Mouse (Mus musculus) limb, embryonic 12.5 days (tissue): ENCODE results near the gene Sec14l3. TPM values are rescaled to one million over a fixed set of nuclear protein-coding genes. Genes with fewer than 3 reads are reported as not detected.

Experiments
- ATAC-seq: fragments of 200-750 bp; cut with Nextera tagmentation; 2 replicates; pipeline ENCODE4 v1.8.0; 2017; ENCODE audit warnings: low read depth, moderate TSS enrichment; ENCODE audit not compliant: insufficient number of reproducible peaks, insufficient read depth, low FRiP score, low TSS enrichment
- H3K27ac ChIP-seq: fragments of 300-500 bp; sonication (generic); 2 replicates; pipeline ENCODE4 v1.5.1; 2016; ENCODE audit warnings: mild to moderate bottlenecking, moderate library complexity
- H3K27me3 ChIP-seq: fragments of 300-500 bp; sonication (generic); 2 replicates; pipeline ENCODE4 v1.6.1; 2016; ENCODE audit warnings: mild to moderate bottlenecking, moderate library complexity
- H3K36me3 ChIP-seq: fragments of 300-500 bp; sonication (generic); 2 replicates; pipeline ENCODE4 v1.6.1; 2016; ENCODE audit warnings: mild to moderate bottlenecking, moderate library complexity
- H3K4me1 ChIP-seq: fragments of 300-500 bp; sonication (generic); replicated peaks from 2 replicates; pipeline ENCODE4 v1.6.1; 2016
- H3K4me2 ChIP-seq: fragments of 300-500 bp; sonication (generic); 2 replicates; pipeline ENCODE4 v1.6.1; 2016; ENCODE audit warnings: mild to moderate bottlenecking, moderate library complexity
- H3K4me3 ChIP-seq: fragments of 300-500 bp; sonication (generic); replicated peaks from 2 replicates; pipeline ENCODE4 v1.5.1; 2016; ENCODE audit warnings: mild to moderate bottlenecking
- H3K9ac ChIP-seq: fragments of 300-500 bp; sonication (generic); replicated peaks from 2 replicates; pipeline ENCODE4 v1.6.1; 2016; ENCODE audit warnings: mild to moderate bottlenecking, moderate library complexity
- H3K9me3 ChIP-seq: fragments of 300-500 bp; sonication (generic); 2 replicates; pipeline ENCODE4 v1.6.1; 2016; ENCODE audit warnings: mild to moderate bottlenecking, moderate library complexity
- WGBS: fragments of 180-500 bp; shearing (Covaris S2); methylation state at CpG from one replicate; pipeline ENCODE4 v1.1.7; 2016; 5-methylcytosine and 5-hydroxymethylcytosine counted together
- polyA plus RNA-seq: library from polyadenylated mRNA; unstranded; fragments of >200 nt; fragmentation: Nextera tagmentation; extraction: Ambion mirVana; gene quantifications from 2 replicates; pipeline ENCODE4 v1.2.1, GENCODE M21; 2016

Sec14l3 gene
- polyA plus RNA-seq, 1 experiment from 2014 or later, result not detected

- no peaks in the 10 kb centered on the region for H3K36me3 ChIP-seq
- H3K4me2 ChIP-seq, result no peak overlapping the region
- H3K27me3 ChIP-seq, result peaks cover 23% of the 10 kb centered on the region
- no peak overlapping the region for H3K4me3 ChIP-seq
- H3K4me1 ChIP-seq, result peaks cover 4% of the 10 kb centered on the region; the same call in 1 of the 2 replicates
- no peak for ATAC-seq
- H3K27ac ChIP-seq, result no peak overlapping the region
- H3K9ac ChIP-seq, result no peak overlapping the region
- no peaks in the 10 kb centered on the region for H3K9me3 ChIP-seq
- WGBS, result 61% methylated on average over 18 of the region's 18 CpGs
Measured at GRCm38 (mm10) chr11:4035116-4035892, 29.3 kb upstream of the Sec14l3 start.

GRCm38 (mm10) chr11:4035916-4036315 is 28.7 kb upstream of the Sec14l3 start:
- H3K4me1 ChIP-seq, result peaks cover 4% of the 10 kb centered on the region; the same call in 1 of the 2 replicates
- no peak overlapping the region for H3K4me2 ChIP-seq
- no peak overlapping the region for H3K9ac ChIP-seq
- no peaks in the 10 kb centered on the region for H3K9me3 ChIP-seq
- H3K4me3 ChIP-seq, result no peak overlapping the region
- H3K27ac ChIP-seq, result no peak overlapping the region
- H3K36me3 ChIP-seq, result no peaks in the 10 kb centered on the region
- no peak for ATAC-seq
- 84% methylated on average over 6 of the region's 6 CpGs for WGBS
- H3K27me3 ChIP-seq, result peaks cover 21% of the 10 kb centered on the region

- no peak overlapping the region for H3K4me3 ChIP-seq
- WGBS, result 72% methylated on average over 9 of the region's 9 CpGs
- ATAC-seq, result no peak
- peaks cover 15% of the 10 kb centered on the region for H3K27me3 ChIP-seq
- H3K9ac ChIP-seq, result no peak overlapping the region
- H3K4me1 ChIP-seq, result peaks cover 4% of the 10 kb centered on the region; the same call in 1 of the 2 replicates
- no peaks in the 10 kb centered on the region for H3K9me3 ChIP-seq
- H3K27ac ChIP-seq, result no peak overlapping the region
- H3K4me2 ChIP-seq, result no peak overlapping the region
- H3K36me3 ChIP-seq, result no peaks in the 10 kb centered on the region
Measured at GRCm38 (mm10) chr11:4036365-4037084, 28.1 kb upstream of the Sec14l3 start.

- no peak overlapping the region for H3K4me3 ChIP-seq
- WGBS, result 92% methylated on average over 4 of the region's 4 CpGs
- no peaks in the 10 kb centered on the region for H3K9me3 ChIP-seq
- ATAC-seq, result no peak
- 0 out of 2 replicates have a peak, but pooled peaks cover 4% of the 10 kb centered on the region for H3K4me1 ChIP-seq
- H3K9ac ChIP-seq, result no peak overlapping the region
- H3K4me2 ChIP-seq, result no peak overlapping the region
- H3K36me3 ChIP-seq, result no peaks in the 10 kb centered on the region
- no peaks in the 10 kb centered on the region for H3K27me3 ChIP-seq
- H3K27ac ChIP-seq, result no peak overlapping the region
Measured at GRCm38 (mm10) chr11:4039951-4040350, 24.7 kb upstream of the Sec14l3 start.

- 83% methylated on average over 6 of the region's 6 CpGs for WGBS
- H3K36me3 ChIP-seq, result no peaks in the 10 kb centered on the region
- no peak for ATAC-seq
- no peak overlapping the region for H3K4me3 ChIP-seq
- H3K4me1 ChIP-seq, result 0 out of 2 replicates have a peak, but pooled peaks cover 4% of the 10 kb centered on the region
- H3K9me3 ChIP-seq, result no peaks in the 10 kb centered on the region
- no peaks in the 10 kb centered on the region for H3K27me3 ChIP-seq
- H3K27ac ChIP-seq, result no peak overlapping the region
- H3K9ac ChIP-seq, result no peak overlapping the region
- no peak overlapping the region for H3K4me2 ChIP-seq
Measured at GRCm38 (mm10) chr11:4041123-4041625, 23.5 kb upstream of the Sec14l3 start.

- H3K4me3 ChIP-seq, result no peak overlapping the region
- H3K9ac ChIP-seq, result no peak overlapping the region
- H3K27me3 ChIP-seq, result no peaks in the 10 kb centered on the region; the same call in 1 of the 2 replicates
- 86% methylated on average over 7 of the region's 7 CpGs for WGBS
- H3K4me2 ChIP-seq, result no peak overlapping the region
- H3K4me1 ChIP-seq, result no peaks in the 10 kb centered on the region
- H3K9me3 ChIP-seq, result no peaks in the 10 kb centered on the region
- no peak for ATAC-seq
- no peaks in the 10 kb centered on the region for H3K36me3 ChIP-seq
- no peak overlapping the region for H3K27ac ChIP-seq
Measured at GRCm38 (mm10) chr11:4043081-4043480, 21.6 kb upstream of the Sec14l3 start.

- H3K4me3 ChIP-seq, result no peak overlapping the region
- no peak for ATAC-seq
- H3K9me3 ChIP-seq, result no peaks in the 10 kb centered on the region
- 79% methylated on average over 5 of the region's 5 CpGs for WGBS
- H3K27ac ChIP-seq, result no peak overlapping the region
- H3K36me3 ChIP-seq, result no peaks in the 10 kb centered on the region
- no peak overlapping the region for H3K9ac ChIP-seq
- H3K4me1 ChIP-seq, result no peaks in the 10 kb centered on the region
- H3K27me3 ChIP-seq, result no peaks in the 10 kb centered on the region; the same call in 1 of the 2 replicates
- no peak overlapping the region for H3K4me2 ChIP-seq
Measured at GRCm38 (mm10) chr11:4046526-4046925, 18.1 kb upstream of the Sec14l3 start.

GRCm38 (mm10) chr11:4047766-4048165 is 16.9 kb upstream of the Sec14l3 start:
- no peaks in the 10 kb centered on the region; the same call in 1 of the 2 replicates for H3K27me3 ChIP-seq
- no peak overlapping the region for H3K9ac ChIP-seq
- no peak overlapping the region for H3K4me3 ChIP-seq
- no peaks in the 10 kb centered on the region for H3K4me1 ChIP-seq
- WGBS, result 92% methylated on average over 2 of the region's 2 CpGs
- ATAC-seq, result no peak
- H3K4me2 ChIP-seq, result no peak overlapping the region
- no peaks in the 10 kb centered on the region for H3K36me3 ChIP-seq
- H3K9me3 ChIP-seq, result no peaks in the 10 kb centered on the region
- H3K27ac ChIP-seq, result no peak overlapping the region

GRCm38 (mm10) chr11:4048438-4048837 is 16.2 kb upstream of the Sec14l3 start:
- 89% methylated on average over 6 of the region's 6 CpGs for WGBS
- Histone ChIP-seq H3K27me3 (no peaks in the 10 kb centered on the region; the same call in 1 of the 2 replicates), H3K4me1 (no peaks in the 10 kb centered on the region), H3K4me3 (no peak overlapping the region), H3K9me3 (no peaks in the 10 kb centered on the region), H3K4me2 (no peak overlapping the region), H3K9ac (no peak overlapping the region), H3K27ac (no peak overlapping the region), H3K36me3 (no peaks in the 10 kb centered on the region)
- ATAC-seq, result no peak

GRCm38 (mm10) chr11:4053586-4053985 is 11.1 kb upstream of the Sec14l3 start:
- no peaks in the 10 kb centered on the region for H3K36me3 ChIP-seq
- no peak overlapping the region for H3K4me2 ChIP-seq
- H3K27ac ChIP-seq, result no peak overlapping the region
- WGBS, result 23% methylated on average over 5 of the region's 5 CpGs
- no peaks in the 10 kb centered on the region for H3K27me3 ChIP-seq
- H3K9me3 ChIP-seq, result no peaks in the 10 kb centered on the region
- H3K4me3 ChIP-seq, result no peak overlapping the region
- H3K4me1 ChIP-seq, result no peaks in the 10 kb centered on the region
- ATAC-seq, result no peak
- no peak overlapping the region for H3K9ac ChIP-seq

- ATAC-seq, result no peak
- no peak overlapping the region for H3K27ac ChIP-seq
- no peak overlapping the region for H3K4me2 ChIP-seq
- H3K4me3 ChIP-seq, result no peak overlapping the region
- H3K36me3 ChIP-seq, result no peaks in the 10 kb centered on the region
- H3K4me1 ChIP-seq, result no peaks in the 10 kb centered on the region
- no peaks in the 10 kb centered on the region for H3K27me3 ChIP-seq
- 75% methylated on average over 5 of the region's 5 CpGs for WGBS
- no peak overlapping the region for H3K9ac ChIP-seq
- no peaks in the 10 kb centered on the region for H3K9me3 ChIP-seq
Measured at GRCm38 (mm10) chr11:4060866-4061575, 3.6 kb upstream of the Sec14l3 start.
